ENCODE assay signal across 26 mouse cellular contexts in the genomic region with DNA sequence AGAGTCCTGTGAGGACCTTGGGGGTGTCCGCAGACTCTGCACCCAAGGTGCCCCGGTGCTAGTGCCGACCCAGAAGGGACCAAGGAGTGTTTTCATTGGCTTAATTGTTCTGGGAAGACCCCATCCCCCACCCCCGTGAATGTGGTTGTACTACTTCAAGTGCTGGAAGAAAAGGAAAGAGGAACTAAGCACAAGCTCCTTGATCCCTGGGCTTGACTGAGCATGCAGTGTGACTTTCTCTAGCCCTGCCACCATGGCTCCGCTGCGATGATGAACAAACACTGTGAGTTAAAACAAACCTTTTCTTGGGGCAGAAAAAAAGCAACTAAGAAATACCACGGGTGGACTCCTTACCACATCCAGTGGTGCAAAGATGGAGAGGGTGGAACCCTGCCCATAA.
"Had no signal": no experiment of that assay in that cellular context is flagged by ENCODE, and none has a peak within 500 bp of the region (broad histone marks: within the 10 kb centered on the region; RNA-seq: fewer than 3 reads in every experiment).

No protein-coding gene starts in this region.

- ATAC-seq: hindbrain, postnatal 0 days; intestine, embryonic 16.5 days; liver, embryonic 12.5 days had no signal

- H3K4me1 ChIP-seq: heart, embryonic 10.5 days; heart, embryonic 12.5 days; hindbrain, embryonic 10.5 days; hindbrain, embryonic 13.5 days; hindbrain, embryonic 15.5 days; kidney, embryonic 15.5 days; limb, embryonic 13.5 days; limb, embryonic 15.5 days; liver, embryonic 12.5 days had no signal

- H3K4me3 ChIP-seq: heart, embryonic 10.5 days; heart, embryonic 12.5 days; hindbrain, embryonic 10.5 days; hindbrain, embryonic 13.5 days; hindbrain, embryonic 15.5 days; kidney, embryonic 15.5 days; limb, embryonic 13.5 days; limb, embryonic 15.5 days; liver, embryonic 12.5 days had no signal

- H3K36me3 ChIP-seq: heart, embryonic 10.5 days; heart, embryonic 12.5 days; hindbrain, embryonic 10.5 days; hindbrain, embryonic 13.5 days; hindbrain, embryonic 15.5 days; kidney, embryonic 15.5 days; limb, embryonic 13.5 days; limb, embryonic 15.5 days; liver, embryonic 12.5 days had no signal

- H3K9me3 ChIP-seq: heart, embryonic 10.5 days; heart, embryonic 12.5 days; hindbrain, embryonic 10.5 days; hindbrain, embryonic 13.5 days; hindbrain, embryonic 15.5 days; kidney, embryonic 15.5 days; limb, embryonic 13.5 days; limb, embryonic 15.5 days; liver, embryonic 12.5 days had no signal

- H3K27me3 ChIP-seq: heart, embryonic 12.5 days; hindbrain, embryonic 13.5 days; hindbrain, embryonic 15.5 days; kidney, embryonic 15.5 days; limb, embryonic 13.5 days; limb, embryonic 15.5 days; liver, embryonic 12.5 days had no signal

- H3K4me2 ChIP-seq: heart, embryonic 12.5 days; hindbrain, embryonic 13.5 days; hindbrain, embryonic 15.5 days; kidney, embryonic 15.5 days; limb, embryonic 13.5 days; limb, embryonic 15.5 days; liver, embryonic 12.5 days had no signal

- H3K27ac ChIP-seq: heart, embryonic 10.5 days; hindbrain, embryonic 10.5 days; hindbrain, embryonic 13.5 days; hindbrain, embryonic 15.5 days; hindbrain, postnatal 0 days; kidney, embryonic 15.5 days; kidney, postnatal 0 days; limb, embryonic 13.5 days; limb, embryonic 15.5 days; liver, embryonic 12.5 days; liver, embryonic 14.5 days had no signal

- H3K9ac ChIP-seq: heart, embryonic 12.5 days; hindbrain, embryonic 13.5 days; hindbrain, embryonic 15.5 days; kidney, embryonic 15.5 days; limb, embryonic 13.5 days; limb, embryonic 15.5 days; liver, embryonic 12.5 days; liver, embryonic 14.5 days had no signal

- DNase-seq: gastrocnemius, postnatal 14 days; gastrocnemius, postnatal 36 days; heart, adult 18-20 months; heart, postnatal 10 days; heart, postnatal 4 days; kidney, adult 11 months; kidney, adult 2 months; kidney, adult 9 months; kidney, postnatal 14 days; kidney, postnatal 36 days; layer of hippocampus, adult 9-11 months; layer of hippocampus, postnatal 36 days; left cerebral cortex, postnatal 4 days had no signal
